Mouse (Mus musculus) liver, adult 2 months (tissue): ENCODE results near the gene Icos.

Source experiments
- CTCF ChIP-seq: fragments of 200-500 bp; IDR thresholded peaks from 2 replicates; pipeline ENCODE4 v1.5.1; 2011; ENCODE audit warnings: low read depth, low read length, control low read depth
- POLR2A ChIP-seq: fragments of 200-500 bp; IDR thresholded peaks from 2 replicates; pipeline ENCODE4 v1.6.1; 2011; ENCODE audit warnings: low read length, control low read depth; ENCODE audit not compliant: insufficient read depth; ENCODE audit errors: extremely low read depth

DNA sequence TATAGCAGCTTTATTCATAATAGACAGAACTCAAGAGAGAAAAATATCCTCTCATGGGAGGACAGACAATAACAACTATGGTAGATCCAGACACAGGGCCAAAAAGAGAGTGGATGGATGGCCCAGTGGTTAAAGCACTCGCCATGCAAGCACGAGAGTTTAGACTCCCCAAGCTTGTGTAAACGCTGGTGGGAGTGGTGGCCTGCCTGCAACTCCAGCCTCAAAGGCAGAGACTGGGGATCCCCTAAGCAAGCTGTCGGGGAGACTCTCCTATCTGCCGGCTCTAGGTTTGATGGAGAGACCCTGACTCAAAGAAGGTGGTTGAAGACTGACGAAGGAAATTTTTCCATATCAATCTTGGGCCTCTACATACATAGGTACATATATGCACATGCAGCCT is 21.5 kb upstream of the Icos start:
- TF ChIP-seq CTCF = no peak
- TF ChIP-seq POLR2A = no peak
